Mouse (Mus musculus): ENCODE data around the gene Pin1. TPM values are rescaled to one million over a fixed set of nuclear protein-coding genes. Genes with fewer than 3 reads are reported as not detected.
"Not testable (repeated sequence)": the region's sequence is repeated elsewhere in the genome, so short reads cannot be mapped to it uniquely, and the experiment has no call there.

Pin1 gene
- polyA plus RNA-seq, 1 experiment from 2014 or later: 48.5 TPM

- ATAC-seq (ENCODE audit: insufficient number of reproducible peaks, insufficient read depth, low FRiP score, low read depth): peak; percentile 56; the same call in 1 of the 2 replicates
- Histone ChIP-seq H3K36me3 (ENCODE audit: control insufficient read depth, insufficient read depth, low read length) (no peaks in the 10 kb centered on the region), H3K27me3 (ENCODE audit: control insufficient read depth, insufficient read depth, low read length) (peaks cover 14% of the 10 kb centered on the region), H3K4me2 (ENCODE audit: low read length) (no peak overlapping the region), H3K4me1 (ENCODE audit: control insufficient read depth in 2 of 2, insufficient read depth in 2 of 2, low read length in 2 of 2) (peaks cover 9 to 14% of the 10 kb centered on the region in 2 experiments), H3K4me3 (ENCODE audit: control insufficient read depth in 1 of 2, insufficient read depth in 1 of 2, low read depth in 1 of 2, low read length in 2 of 2) (no peak overlapping the region), H3K27ac (replicated peaks in 1 of 2; ENCODE audit: control insufficient read depth in 1 of 2, insufficient read depth in 1 of 2, low read depth in 2 of 2, low read length in 2 of 2) (no peak overlapping the region; a peak in 1 of 4 replicates), H3K9ac (ENCODE audit: low read length) (no peak overlapping the region), H3K9me3 (ENCODE audit: control insufficient read depth, low read length) (no peaks in the 10 kb centered on the region)
- 0% methylated on average over 4 of the region's 4 CpGs for WGBS
These were observed 38.0 kb downstream of the Pin1 start for GRCm38 (mm10) chr9:20689913-20690312.

GRCm38 (mm10) chr9:20690449-20690848 lies 38.6 kb downstream of the Pin1 start:
- 90% methylated on average over 2 of the region's 2 CpGs for WGBS
- H3K4me1 ChIP-seq (ENCODE audit: control insufficient read depth in 2 of 2, insufficient read depth in 2 of 2, low read length in 2 of 2): peaks cover 9 to 17% of the 10 kb centered on the region in 2 experiments
- H3K4me2 ChIP-seq (ENCODE audit: low read length); H3K4me3 ChIP-seq (ENCODE audit: control insufficient read depth in 1 of 2, insufficient read depth in 1 of 2, low read depth in 1 of 2, low read length in 2 of 2); H3K9me3 ChIP-seq (ENCODE audit: control insufficient read depth, low read length); H3K27ac ChIP-seq (replicated peaks in 1 of 2; ENCODE audit: control insufficient read depth in 1 of 2, insufficient read depth in 1 of 2, low read depth in 2 of 2, low read length in 2 of 2); H3K9ac ChIP-seq (ENCODE audit: low read length); ATAC-seq (ENCODE audit: insufficient number of reproducible peaks, insufficient read depth, low FRiP score, low read depth); H3K36me3 ChIP-seq (ENCODE audit: control insufficient read depth, insufficient read depth, low read length): not testable (repeated sequence)
- peaks cover 17% of the 10 kb centered on the region for H3K27me3 ChIP-seq (ENCODE audit: control insufficient read depth, insufficient read depth, low read length)

- Histone ChIP-seq H3K36me3 (ENCODE audit: control insufficient read depth, insufficient read depth, low read length) (no peaks in the 10 kb centered on the region), H3K27ac (replicated peaks in 1 of 2; ENCODE audit: control insufficient read depth in 1 of 2, insufficient read depth in 1 of 2, low read depth in 2 of 2, low read length in 2 of 2) (no peak overlapping the region), H3K9me3 (ENCODE audit: control insufficient read depth, low read length) (no peaks in the 10 kb centered on the region), H3K27me3 (ENCODE audit: control insufficient read depth, insufficient read depth, low read length) (peaks cover 24% of the 10 kb centered on the region), H3K4me2 (ENCODE audit: low read length) (no peak overlapping the region), H3K4me1 (ENCODE audit: control insufficient read depth in 2 of 2, insufficient read depth in 2 of 2, low read length in 2 of 2) (peaks cover 9 to 23% of the 10 kb centered on the region in 2 experiments), H3K9ac (ENCODE audit: low read length) (no peak overlapping the region), H3K4me3 (ENCODE audit: control insufficient read depth in 1 of 2, insufficient read depth in 1 of 2, low read depth in 1 of 2, low read length in 2 of 2) (no peak overlapping the region)
- 87% methylated on average over 3 of the region's 3 CpGs for WGBS
- ATAC-seq (ENCODE audit: insufficient number of reproducible peaks, insufficient read depth, low FRiP score, low read depth): no peak
These were observed 41.0 kb downstream of the Pin1 start for GRCm38 (mm10) chr9:20692863-20693262.

GRCm38 (mm10) chr9:20694721-20695235 lies 42.9 kb downstream of the Pin1 start:
- Histone ChIP-seq H3K36me3 (ENCODE audit: control insufficient read depth, insufficient read depth, low read length) (no peaks in the 10 kb centered on the region), H3K27ac (replicated peaks in 1 of 2; ENCODE audit: control insufficient read depth in 1 of 2, insufficient read depth in 1 of 2, low read depth in 2 of 2, low read length in 2 of 2) (no peak overlapping the region), H3K27me3 (ENCODE audit: control insufficient read depth, insufficient read depth, low read length) (peaks cover 24% of the 10 kb centered on the region), H3K4me1 (ENCODE audit: control insufficient read depth in 2 of 2, insufficient read depth in 2 of 2, low read length in 2 of 2) (peaks cover 5 to 17% of the 10 kb centered on the region in 2 experiments), H3K9me3 (ENCODE audit: control insufficient read depth, low read length) (no peaks in the 10 kb centered on the region), H3K9ac (ENCODE audit: low read length) (peak overlapping the region; percentile 58), H3K4me3 (ENCODE audit: control insufficient read depth in 1 of 2, insufficient read depth in 1 of 2, low read depth in 1 of 2, low read length in 2 of 2) (peak overlapping the region; percentile 36 to 41), H3K4me2 (ENCODE audit: low read length) (peak overlapping the region; percentile 76)
- ATAC-seq (ENCODE audit: insufficient number of reproducible peaks, insufficient read depth, low FRiP score, low read depth): no peak
- 5% methylated on average over 25 of the region's 25 CpGs for WGBS

GRCm38 (mm10) chr9:20696107-20696712 lies 44.3 kb downstream of the Pin1 start:
- no peaks in the 10 kb centered on the region for H3K9me3 ChIP-seq (ENCODE audit: control insufficient read depth, low read length)
- H3K9ac ChIP-seq (ENCODE audit: low read length): no peak overlapping the region
- no peak for ATAC-seq (ENCODE audit: insufficient number of reproducible peaks, insufficient read depth, low FRiP score, low read depth)
- peaks cover 24% of the 10 kb centered on the region for H3K27me3 ChIP-seq (ENCODE audit: control insufficient read depth, insufficient read depth, low read length)
- no peak overlapping the region for H3K4me2 ChIP-seq (ENCODE audit: low read length)
- WGBS: 61% methylated on average over 5 of the region's 5 CpGs
- no peak overlapping the region for H3K27ac ChIP-seq (replicated peaks in 1 of 2; ENCODE audit: control insufficient read depth in 1 of 2, insufficient read depth in 1 of 2, low read depth in 2 of 2, low read length in 2 of 2)
- no peak overlapping the region for H3K4me3 ChIP-seq (ENCODE audit: control insufficient read depth in 1 of 2, insufficient read depth in 1 of 2, low read depth in 1 of 2, low read length in 2 of 2)
- peaks cover 3 to 13% of the 10 kb centered on the region in 2 experiments; a peak in 2 of 4 replicates for H3K4me1 ChIP-seq (ENCODE audit: control insufficient read depth in 2 of 2, insufficient read depth in 2 of 2, low read length in 2 of 2)
- no peaks in the 10 kb centered on the region for H3K36me3 ChIP-seq (ENCODE audit: control insufficient read depth, insufficient read depth, low read length)

- no peak overlapping the region for H3K27ac ChIP-seq (replicated peaks in 1 of 2; ENCODE audit: control insufficient read depth in 1 of 2, insufficient read depth in 1 of 2, low read depth in 2 of 2, low read length in 2 of 2)
- peaks cover 24% of the 10 kb centered on the region for H3K27me3 ChIP-seq (ENCODE audit: control insufficient read depth, insufficient read depth, low read length)
- H3K36me3 ChIP-seq (ENCODE audit: control insufficient read depth, insufficient read depth, low read length): no peaks in the 10 kb centered on the region
- no peak overlapping the region for H3K9ac ChIP-seq (ENCODE audit: low read length)
- H3K4me2 ChIP-seq (ENCODE audit: low read length): no peak overlapping the region
- H3K4me3 ChIP-seq (ENCODE audit: control insufficient read depth in 1 of 2, insufficient read depth in 1 of 2, low read depth in 1 of 2, low read length in 2 of 2): no peak overlapping the region
- no peak for ATAC-seq (ENCODE audit: insufficient number of reproducible peaks, insufficient read depth, low FRiP score, low read depth)
- peaks cover 3 to 13% of the 10 kb centered on the region in 2 experiments; a peak in 2 of 4 replicates for H3K4me1 ChIP-seq (ENCODE audit: control insufficient read depth in 2 of 2, insufficient read depth in 2 of 2, low read length in 2 of 2)
- H3K9me3 ChIP-seq (ENCODE audit: control insufficient read depth, low read length): no peaks in the 10 kb centered on the region
- 20% methylated on average over 8 of the region's 8 CpGs for WGBS
These were observed 45.6 kb downstream of the Pin1 start for GRCm38 (mm10) chr9:20697466-20697865.

GRCm38 (mm10) chr9:20703832-20704380 lies 52.0 kb downstream of the Pin1 start:
- H3K4me2 ChIP-seq (ENCODE audit: low read length): no peak overlapping the region
- ATAC-seq (ENCODE audit: insufficient number of reproducible peaks, insufficient read depth, low FRiP score, low read depth): no peak
- H3K27me3 ChIP-seq (ENCODE audit: control insufficient read depth, insufficient read depth, low read length): no peaks in the 10 kb centered on the region
- no peaks in the 10 kb centered on the region for H3K36me3 ChIP-seq (ENCODE audit: control insufficient read depth, insufficient read depth, low read length)
- H3K4me3 ChIP-seq (ENCODE audit: control insufficient read depth in 1 of 2, insufficient read depth in 1 of 2, low read depth in 1 of 2, low read length in 2 of 2): no peak overlapping the region
- no peak overlapping the region for H3K27ac ChIP-seq (replicated peaks in 1 of 2; ENCODE audit: control insufficient read depth in 1 of 2, insufficient read depth in 1 of 2, low read depth in 2 of 2, low read length in 2 of 2)
- no peak overlapping the region for H3K9ac ChIP-seq (ENCODE audit: low read length)
- WGBS: 59% methylated on average over 8 of the region's 8 CpGs
- no peaks in the 10 kb centered on the region for H3K9me3 ChIP-seq (ENCODE audit: control insufficient read depth, low read length)
- no peaks in the 10 kb centered on the region for H3K4me1 ChIP-seq (ENCODE audit: control insufficient read depth in 2 of 2, insufficient read depth in 2 of 2, low read length in 2 of 2)

All from heart, embryonic 14.5 days (tissue).